Mouse (Mus musculus) megakaryocyte, embryonic 14.5 days (primary cell): ENCODE measurements at regions not wholly inside any gene's neighbourhood (a gene's known extent, or its start where the extent isn't known, plus 50 kb on each side); places are given as distances from the start of the nearest gene placed in this dataset.

Experiments
- H3K27me3 ChIP-seq: replicated peaks from 2 replicates; pipeline ENCODE3; 2012; ENCODE audit warnings: inconsistent platforms
- H3K36me3 ChIP-seq: replicated peaks from 2 replicates; pipeline ENCODE3; 2012; ENCODE audit warnings: low read length, inconsistent platforms, mixed read lengths
- H3K4me1 ChIP-seq: 2 replicates; pipeline ENCODE4 v1.6.1; 2012; ENCODE audit warnings: inconsistent platforms
- H3K4me3 ChIP-seq: replicated peaks from 2 replicates; pipeline ENCODE3; 2012; ENCODE audit warnings: moderate library complexity, mild to moderate bottlenecking, inconsistent platforms
- H3K9me3 ChIP-seq: 2 replicates; pipeline ENCODE4 v1.6.1; 2012; ENCODE audit warnings: inconsistent platforms
- FLI1 ChIP-seq: IDR thresholded peaks from 2 replicates; pipeline ENCODE4 v1.6.1; 2012; ENCODE audit warnings: low read length, inconsistent platforms, mixed read lengths
- GATA1 ChIP-seq: IDR thresholded peaks from 3 replicates; pipeline ENCODE4 v1.6.1; 2012; ENCODE audit warnings: mixed read lengths, low read length, inconsistent platforms, borderline replicate concordance

DNA sequence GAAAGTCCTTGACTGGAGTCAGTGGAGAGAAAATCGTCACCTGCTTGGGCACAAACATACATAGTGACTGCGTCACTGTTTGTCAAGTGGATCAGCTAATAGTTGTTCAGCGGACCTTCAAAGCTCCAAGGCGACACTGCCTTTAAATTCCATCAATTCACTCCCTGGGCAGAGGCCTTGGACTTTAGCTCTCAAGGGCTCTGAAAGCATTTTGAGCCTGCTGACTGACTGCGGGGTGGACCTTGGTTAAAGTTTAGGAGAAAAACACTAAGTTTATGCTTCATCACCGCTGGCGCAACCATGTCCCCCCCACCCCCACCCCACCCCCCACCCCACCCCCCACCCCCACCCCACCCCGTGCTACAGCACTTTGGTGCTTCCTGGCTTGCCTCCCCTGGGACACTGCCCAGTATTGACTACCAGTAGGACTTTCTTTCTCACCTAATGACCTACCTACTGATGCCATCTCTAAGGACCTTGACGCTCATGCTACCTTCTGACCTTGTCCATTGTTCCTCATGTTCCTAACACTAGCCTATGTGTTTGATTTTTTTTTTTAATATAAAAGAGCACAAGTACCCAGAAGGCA, 1132.3 kb downstream of the Gsdmc2 start:
- Histone ChIP-seq H3K4me1 (peaks cover 5% of the 10 kb centered on the region; the same call in 1 of the 2 replicates), H3K4me3 (no peak overlapping the region), H3K27me3 (no peaks in the 10 kb centered on the region), H3K36me3 (no peaks in the 10 kb centered on the region), H3K9me3 (no peaks in the 10 kb centered on the region)
- TF ChIP-seq GATA1 (no peak), FLI1 (no peak)

DNA sequence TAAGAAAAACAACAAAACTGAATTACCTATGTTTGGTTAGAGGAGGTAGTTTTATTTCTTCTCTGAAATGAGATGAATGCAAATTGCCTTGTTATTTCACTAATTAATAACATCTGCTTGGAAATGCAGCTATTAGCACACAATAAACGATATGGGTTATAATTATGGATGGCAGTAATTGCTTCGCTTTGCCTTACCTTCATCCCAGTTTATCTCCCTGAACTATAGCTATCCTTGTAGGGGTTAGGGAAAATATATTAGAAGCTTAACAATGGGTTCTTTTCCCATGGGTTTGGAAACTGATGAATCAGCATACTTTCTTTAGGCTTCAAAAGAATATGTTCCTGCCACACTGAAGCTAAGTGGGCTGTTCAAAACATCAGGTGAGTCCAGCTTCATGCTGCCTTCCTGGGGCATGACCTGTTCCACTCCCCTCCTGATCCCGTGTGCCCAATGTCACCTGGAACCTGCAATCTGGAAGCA, 1132.9 kb downstream of the Gsdmc2 start:
- TF ChIP-seq GATA1 (no peak), FLI1 (no peak)
- H3K4me3 ChIP-seq, result no peak overlapping the region
- no peaks in the 10 kb centered on the region for H3K9me3 ChIP-seq
- H3K4me1 ChIP-seq, result peaks cover 5% of the 10 kb centered on the region; the same call in 1 of the 2 replicates
- no peaks in the 10 kb centered on the region for H3K27me3 ChIP-seq
- H3K36me3 ChIP-seq, result no peaks in the 10 kb centered on the region

GRCm38 (mm10) chr15:62709546-62709945, 1135.4 kb downstream of the Gsdmc2 start:
- no peaks in the 10 kb centered on the region for H3K9me3 ChIP-seq
- H3K4me1 ChIP-seq, result peaks cover 5% of the 10 kb centered on the region; the same call in 1 of the 2 replicates
- H3K36me3 ChIP-seq, result no peaks in the 10 kb centered on the region
- no peaks in the 10 kb centered on the region for H3K27me3 ChIP-seq
- TF ChIP-seq GATA1, result no peak
- no peak for TF ChIP-seq FLI1
- no peak overlapping the region for H3K4me3 ChIP-seq

- Histone ChIP-seq H3K36me3 (no peaks in the 10 kb centered on the region), H3K9me3 (no peaks in the 10 kb centered on the region), H3K4me1 (peaks cover 7% of the 10 kb centered on the region), H3K27me3 (no peaks in the 10 kb centered on the region), H3K4me3 (no peak overlapping the region)
- TF ChIP-seq FLI1, result no peak
- TF ChIP-seq GATA1, result no peak
Observed at GRCm38 (mm10) chr15:62698559-62698958, 1146.4 kb downstream of the Gsdmc2 start.

DNA sequence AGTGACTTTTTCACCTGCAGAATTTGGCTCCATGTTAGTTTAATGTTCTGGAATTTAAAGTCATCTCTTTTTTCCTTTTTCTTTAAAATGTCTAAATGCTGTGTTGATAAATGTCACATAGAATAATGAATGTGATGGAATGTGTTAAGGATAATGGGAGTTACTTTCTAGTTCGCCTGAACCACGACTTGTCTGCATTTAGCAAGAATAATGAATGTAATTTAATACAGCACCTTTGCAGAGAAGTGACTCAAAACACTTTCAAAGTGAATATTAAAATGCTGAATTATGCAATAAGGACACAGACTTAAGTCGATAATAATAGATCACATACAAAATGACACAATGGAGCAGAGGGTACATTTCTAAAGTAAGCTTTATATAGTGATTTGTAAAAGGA, 1150.2 kb downstream of the Gsdmc2 start:
- Histone ChIP-seq H3K9me3 (no peaks in the 10 kb centered on the region), H3K4me3 (no peak overlapping the region), H3K36me3 (no peaks in the 10 kb centered on the region), H3K27me3 (no peaks in the 10 kb centered on the region), H3K4me1 (peaks cover 7% of the 10 kb centered on the region)
- TF ChIP-seq FLI1 (no peak), GATA1 (no peak)

GRCm38 (mm10) chr15:62693671-62694070, 1151.3 kb downstream of the Gsdmc2 start:
- H3K9me3 ChIP-seq, result no peaks in the 10 kb centered on the region
- no peaks in the 10 kb centered on the region for H3K36me3 ChIP-seq
- peaks cover 3% of the 10 kb centered on the region for H3K4me1 ChIP-seq
- H3K4me3 ChIP-seq, result no peak overlapping the region
- TF ChIP-seq GATA1 (no peak), FLI1 (no peak)
- no peaks in the 10 kb centered on the region for H3K27me3 ChIP-seq

DNA sequence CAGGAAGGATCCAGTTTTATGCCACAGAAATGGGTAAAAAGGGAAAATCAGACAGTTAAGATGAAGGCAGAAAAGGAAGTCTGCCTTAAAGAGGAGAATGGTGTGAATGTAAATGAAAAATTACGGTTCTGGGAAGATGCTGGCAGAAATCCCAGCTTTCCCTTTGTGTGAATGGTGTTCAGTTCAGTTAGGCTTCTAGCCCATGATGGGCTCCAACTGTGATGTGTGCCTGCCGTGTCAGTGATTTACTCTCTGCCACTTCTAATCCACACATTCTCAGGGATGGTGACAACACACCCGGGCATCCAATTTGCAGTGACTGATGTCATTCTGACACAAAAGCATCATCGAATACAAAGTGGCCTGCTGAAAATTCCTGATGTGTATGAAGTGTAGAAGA, 1171.6 kb downstream of the Gsdmc2 start:
- H3K4me1 ChIP-seq, result no peaks in the 10 kb centered on the region
- no peaks in the 10 kb centered on the region for H3K9me3 ChIP-seq
- no peaks in the 10 kb centered on the region for H3K27me3 ChIP-seq
- H3K4me3 ChIP-seq, result no peak overlapping the region
- H3K36me3 ChIP-seq, result no peaks in the 10 kb centered on the region
- TF ChIP-seq FLI1 (no peak), GATA1 (no peak)

GRCm38 (mm10) chr15:62670026-62670425, 1175.0 kb downstream of the Gsdmc2 start:
- Histone ChIP-seq H3K9me3 (no peaks in the 10 kb centered on the region), H3K4me3 (no peak overlapping the region), H3K27me3 (no peaks in the 10 kb centered on the region), H3K4me1 (no peaks in the 10 kb centered on the region), H3K36me3 (no peaks in the 10 kb centered on the region)
- TF ChIP-seq FLI1 (no peak), GATA1 (no peak)

DNA sequence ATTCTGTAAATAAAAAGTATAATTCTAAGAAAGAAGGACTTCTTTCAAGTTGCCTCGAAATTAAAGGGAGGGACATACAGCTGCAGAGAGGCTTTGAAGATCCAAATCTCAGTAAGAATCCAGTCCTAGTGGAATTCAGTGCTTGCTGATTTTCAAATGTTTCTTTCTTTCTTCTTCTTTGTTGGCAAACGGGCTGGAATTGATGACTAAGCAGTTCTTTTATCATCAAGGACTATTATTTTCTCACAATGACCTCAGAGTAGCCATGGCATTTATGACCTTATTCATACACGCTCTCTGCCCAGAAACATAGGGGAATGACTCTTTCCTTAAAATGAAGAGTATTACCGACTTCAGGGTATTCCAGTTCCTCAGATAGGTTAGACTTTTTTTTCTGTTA, 1185.9 kb downstream of the Gsdmc2 start:
- H3K36me3 ChIP-seq, result no peaks in the 10 kb centered on the region
- H3K9me3 ChIP-seq, result no peaks in the 10 kb centered on the region
- no peak for TF ChIP-seq FLI1
- TF ChIP-seq GATA1, result no peak
- H3K27me3 ChIP-seq, result no peaks in the 10 kb centered on the region
- no peak overlapping the region for H3K4me3 ChIP-seq
- no peaks in the 10 kb centered on the region for H3K4me1 ChIP-seq

DNA sequence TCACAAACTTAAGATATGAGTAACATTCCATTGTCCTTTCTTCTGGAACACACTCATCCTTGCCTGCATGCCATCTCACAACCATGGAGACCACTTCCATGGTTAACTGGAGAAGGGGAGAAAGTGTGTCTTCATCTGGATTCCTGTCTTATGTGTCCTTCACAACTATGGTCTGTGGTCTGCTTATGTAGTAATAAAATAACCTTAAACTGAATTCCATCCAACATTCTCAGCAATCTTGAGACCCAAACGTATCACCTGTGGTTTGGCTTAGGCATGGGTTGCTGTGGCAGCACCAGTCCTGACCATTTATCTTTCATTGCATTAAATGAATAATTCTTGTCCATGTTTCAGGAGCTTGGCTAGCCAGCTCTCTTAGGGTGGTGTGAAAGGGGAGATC, 1186.3 kb downstream of the Gsdmc2 start:
- Histone ChIP-seq H3K27me3 (no peaks in the 10 kb centered on the region), H3K36me3 (no peaks in the 10 kb centered on the region), H3K9me3 (no peaks in the 10 kb centered on the region), H3K4me1 (no peaks in the 10 kb centered on the region), H3K4me3 (no peak overlapping the region)
- TF ChIP-seq FLI1 (no peak), GATA1 (no peak)
